Mouse (Mus musculus): ENCODE measurements around the gene Ak9. TPM values are rescaled to one million over a fixed set of nuclear protein-coding genes. Genes with fewer than 3 reads are reported as not detected.

Gene Ak9
- total and polyA plus RNA-seq, 2 experiments from 2014 or later: 0.34 to 0.48 TPM

- H3K27me3 ChIP-seq (ENCODE audit: insufficient read depth, low read length): no peaks in the 10 kb centered on the region
- H3K27ac ChIP-seq (ENCODE audit: low read depth, low read length): no peak overlapping the region
- H3K4me1 ChIP-seq (ENCODE audit: insufficient read depth): no peaks in the 10 kb centered on the region
- H3K9me3 ChIP-seq (ENCODE audit: low read length): no peaks in the 10 kb centered on the region
- H3K36me3 ChIP-seq (ENCODE audit: insufficient read depth): peaks cover 44% of the 10 kb centered on the region
- H3K4me3 ChIP-seq (ENCODE audit: low read depth, low read length): no peak overlapping the region
- DNase-seq (no peak), ATAC-seq (no peak)
- no peak overlapping the region for H3K9ac ChIP-seq
- TF ChIP-seq CTCF (IDR thresholded peaks at IDR 0.05; ENCODE audit: low read depth): no peak
- 44% methylated on average over 15 of the region's 15 CpGs for WGBS
- no peak overlapping the region for H3K4me2 ChIP-seq (ENCODE audit: low read depth)
Observed at GRCm38 (mm10) chr10:41464401-41464955, 160.7 kb downstream of the Ak9 start.

- DNase-seq (no peak), ATAC-seq (no peak)
- H3K4me2 ChIP-seq (ENCODE audit: low read depth): no peak overlapping the region
- H3K27me3 ChIP-seq (ENCODE audit: insufficient read depth, low read length): no peaks in the 10 kb centered on the region
- no peak overlapping the region for H3K9ac ChIP-seq
- no peak overlapping the region for H3K27ac ChIP-seq (ENCODE audit: low read depth, low read length)
- no peak overlapping the region for H3K4me3 ChIP-seq (ENCODE audit: low read depth, low read length)
- no peaks in the 10 kb centered on the region for H3K9me3 ChIP-seq (ENCODE audit: low read length)
- H3K36me3 ChIP-seq (ENCODE audit: insufficient read depth): peaks cover 28% of the 10 kb centered on the region
- WGBS: 42% methylated on average over 6 of the region's 6 CpGs
- TF ChIP-seq CTCF (IDR thresholded peaks at IDR 0.05; ENCODE audit: low read depth): no peak
- no peaks in the 10 kb centered on the region for H3K4me1 ChIP-seq (ENCODE audit: insufficient read depth)
Observed at GRCm38 (mm10) chr10:41467325-41467724, 163.5 kb downstream of the Ak9 start.

- H3K27me3 ChIP-seq (ENCODE audit: insufficient read depth, low read length): no peaks in the 10 kb centered on the region
- no peak for TF ChIP-seq CTCF (IDR thresholded peaks at IDR 0.05; ENCODE audit: low read depth)
- peaks cover under 1% of the 10 kb centered on the region; the same call in 1 of the 2 replicates for H3K4me1 ChIP-seq (ENCODE audit: insufficient read depth)
- ATAC-seq (no peak), DNase-seq (no peak)
- no peak overlapping the region for H3K4me2 ChIP-seq (ENCODE audit: low read depth)
- no peak overlapping the region for H3K4me3 ChIP-seq (ENCODE audit: low read depth, low read length)
- WGBS: 87% methylated on average over 3 of the region's 3 CpGs
- H3K36me3 ChIP-seq (ENCODE audit: insufficient read depth): peaks cover 14% of the 10 kb centered on the region; the same call in 1 of the 2 replicates
- no peaks in the 10 kb centered on the region for H3K9me3 ChIP-seq (ENCODE audit: low read length)
- no peak overlapping the region for H3K27ac ChIP-seq (ENCODE audit: low read depth, low read length)
- no peak overlapping the region for H3K9ac ChIP-seq
Observed at GRCm38 (mm10) chr10:41470693-41471092, 166.9 kb downstream of the Ak9 start.

- Histone ChIP-seq H3K27me3 (ENCODE audit: insufficient read depth, low read length) (no peaks in the 10 kb centered on the region), H3K4me2 (ENCODE audit: low read depth) (no peak overlapping the region), H3K4me1 (ENCODE audit: insufficient read depth) (peaks cover 8% of the 10 kb centered on the region), H3K4me3 (ENCODE audit: low read depth, low read length) (no peak overlapping the region), H3K9me3 (ENCODE audit: low read length) (no peaks in the 10 kb centered on the region), H3K36me3 (ENCODE audit: insufficient read depth) (peaks cover 6% of the 10 kb centered on the region; the same call in 1 of the 2 replicates), H3K27ac (ENCODE audit: low read depth, low read length) (no peak overlapping the region), H3K9ac (no peak overlapping the region)
- no peak for TF ChIP-seq CTCF (IDR thresholded peaks at IDR 0.05; ENCODE audit: low read depth)
- DNase-seq (no peak), ATAC-seq (no peak)
Observed at GRCm38 (mm10) chr10:41472534-41472933, 168.8 kb downstream of the Ak9 start.

DNA sequence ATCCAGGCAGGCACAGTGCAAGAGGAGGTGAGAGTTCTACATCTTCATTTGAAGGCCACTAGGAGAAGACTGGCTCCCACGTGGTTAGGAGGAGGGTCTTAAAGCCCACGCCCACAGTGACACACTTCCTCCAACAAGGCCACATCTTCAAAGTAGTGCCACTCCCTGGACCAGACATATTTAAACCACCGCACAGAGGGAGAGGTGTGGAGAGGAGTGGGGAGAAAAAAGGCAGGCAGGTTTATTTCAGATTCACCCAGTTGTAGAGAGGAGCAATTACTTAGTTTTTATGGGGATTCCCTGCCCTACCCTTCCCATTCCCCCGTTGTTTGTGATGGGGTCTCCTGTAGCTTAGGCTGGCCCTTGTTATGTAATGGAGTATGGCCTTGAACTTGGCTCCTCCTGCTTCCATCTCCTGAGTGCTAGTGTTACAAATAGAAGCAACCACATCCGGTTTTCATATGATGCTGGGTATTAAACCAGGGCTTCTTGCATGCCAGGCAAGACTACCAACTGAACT is 169.2 kb downstream of the Ak9 start:
- DNase-seq (no peak), ATAC-seq (no peak)
- H3K36me3 ChIP-seq (ENCODE audit: insufficient read depth): peaks cover 5% of the 10 kb centered on the region; the same call in 1 of the 2 replicates
- no peak overlapping the region for H3K9ac ChIP-seq
- H3K4me2 ChIP-seq (ENCODE audit: low read depth): no peak overlapping the region
- H3K27me3 ChIP-seq (ENCODE audit: insufficient read depth, low read length): no peaks in the 10 kb centered on the region
- H3K4me3 ChIP-seq (ENCODE audit: low read depth, low read length): no peak overlapping the region
- 78% methylated on average over 5 of the region's 5 CpGs for WGBS
- H3K27ac ChIP-seq (ENCODE audit: low read depth, low read length): no peak overlapping the region
- H3K9me3 ChIP-seq (ENCODE audit: low read length): no peaks in the 10 kb centered on the region
- H3K4me1 ChIP-seq (ENCODE audit: insufficient read depth): peaks cover 10% of the 10 kb centered on the region
- TF ChIP-seq CTCF (IDR thresholded peaks at IDR 0.05; ENCODE audit: low read depth): no peak

DNA sequence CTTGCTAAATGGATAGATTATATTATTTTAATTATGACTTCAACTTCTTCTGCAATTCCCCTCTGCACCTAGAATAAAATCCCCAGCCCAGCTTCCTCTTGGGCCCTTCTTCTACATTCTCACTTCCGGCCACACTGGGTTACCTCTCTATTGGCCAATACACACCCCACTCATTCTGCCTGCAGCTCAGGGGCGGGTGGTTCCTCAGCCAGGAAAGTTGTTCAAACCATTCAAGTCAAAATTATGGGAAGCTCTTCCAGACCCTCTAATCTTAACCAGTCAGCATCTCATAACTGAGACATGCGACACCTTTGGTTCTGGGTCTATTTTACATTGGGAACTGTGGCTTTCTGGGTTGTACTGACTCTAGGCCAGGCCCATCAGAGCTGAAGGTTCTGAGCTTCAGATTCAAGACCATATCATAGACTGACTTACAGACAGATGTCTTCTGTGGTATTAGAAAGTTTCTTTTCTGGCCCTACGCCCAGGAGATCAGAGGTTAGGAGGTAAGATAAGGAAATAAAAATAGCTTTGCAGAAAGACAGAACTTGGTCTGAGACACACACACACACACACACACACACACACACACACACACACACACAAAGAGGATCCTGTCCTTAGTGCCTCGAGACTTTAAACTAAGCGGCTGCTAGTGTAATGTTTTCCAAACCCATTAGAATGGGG is 170.1 kb downstream of the Ak9 start:
- H3K4me2 ChIP-seq (ENCODE audit: low read depth): no peak overlapping the region
- no peak for TF ChIP-seq CTCF (IDR thresholded peaks at IDR 0.05; ENCODE audit: low read depth)
- no peaks in the 10 kb centered on the region for H3K36me3 ChIP-seq (ENCODE audit: insufficient read depth)
- ATAC-seq: no peak
- H3K9me3 ChIP-seq (ENCODE audit: low read length): no peaks in the 10 kb centered on the region
- no peak overlapping the region for H3K9ac ChIP-seq
- 88% methylated on average over 6 of the region's 6 CpGs for WGBS
- H3K4me3 ChIP-seq (ENCODE audit: low read depth, low read length): no peak overlapping the region
- DNase-seq: no peak
- H3K27me3 ChIP-seq (ENCODE audit: insufficient read depth, low read length): no peaks in the 10 kb centered on the region
- H3K4me1 ChIP-seq (ENCODE audit: insufficient read depth): peaks cover 11% of the 10 kb centered on the region
- no peak overlapping the region for H3K27ac ChIP-seq (ENCODE audit: low read depth, low read length)

DNA sequence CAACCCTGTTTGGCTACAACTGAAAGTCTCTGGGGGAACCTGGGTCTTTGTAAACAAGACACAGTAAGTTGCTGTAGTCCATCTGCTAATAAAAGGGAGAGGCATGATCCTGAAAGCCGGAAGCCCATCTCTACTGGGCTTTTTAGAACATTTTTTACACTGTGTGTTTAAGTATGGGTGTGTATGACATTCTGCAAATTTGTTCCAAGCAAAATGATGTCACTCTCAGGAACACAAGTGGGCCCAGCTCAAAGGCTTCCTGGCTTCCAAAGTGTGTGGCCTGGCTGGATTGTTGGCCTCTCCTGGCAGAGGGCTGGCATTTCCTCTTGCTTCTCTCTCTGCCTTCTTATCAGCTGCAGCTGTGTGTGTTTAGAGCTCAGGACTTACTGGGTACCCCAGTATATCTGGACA is 171.2 kb downstream of the Ak9 start:
- H3K9ac ChIP-seq: no peak overlapping the region
- 90% methylated on average over 1 of the region's 1 CpGs for WGBS
- ATAC-seq (no peak), DNase-seq (no peak)
- H3K4me1 ChIP-seq (ENCODE audit: insufficient read depth): peaks cover 11% of the 10 kb centered on the region
- no peak overlapping the region for H3K4me3 ChIP-seq (ENCODE audit: low read depth, low read length)
- H3K27ac ChIP-seq (ENCODE audit: low read depth, low read length): no peak overlapping the region
- H3K27me3 ChIP-seq (ENCODE audit: insufficient read depth, low read length): no peaks in the 10 kb centered on the region
- no peak overlapping the region for H3K4me2 ChIP-seq (ENCODE audit: low read depth)
- no peaks in the 10 kb centered on the region for H3K9me3 ChIP-seq (ENCODE audit: low read length)
- no peak for TF ChIP-seq CTCF (IDR thresholded peaks at IDR 0.05; ENCODE audit: low read depth)
- H3K36me3 ChIP-seq (ENCODE audit: insufficient read depth): no peaks in the 10 kb centered on the region

Data from forebrain, postnatal 0 days (tissue).